Mouse (Mus musculus): Measurements from ENCODE around the gene Vmn2r21. TPM values are rescaled to one million over a fixed set of nuclear protein-coding genes. Genes with fewer than 3 reads are reported as not detected.

Gene Vmn2r21
- polyA plus RNA-seq (2014; fragmentation: Illumina TruSeq; extraction: RNeasy Lipid Tissue Mini Kit (QIAGEN cat#74804); ENCODE audit: low read depth, low replicate concordance): not detected

GRCm38 (mm10) chr6:123533306-123533705 is at the start of gene Vmn2r21:
Vmn2r21 (minus strand) TSS chr6:123533406.

Other genes starting within 250 kb of the Vmn2r21 start
- 1.2 TPM for gene Clec4e, start 243.5 kb downstream of the Vmn2r21 start, polyA plus RNA-seq (2014; fragmentation: Illumina TruSeq; extraction: RNeasy Lipid Tissue Mini Kit (QIAGEN cat#74804); ENCODE audit: low read depth, low replicate concordance)
- gene Vmn2r19, start 225.1 kb downstream of the Vmn2r21 start, polyA plus RNA-seq (2014; fragmentation: Illumina TruSeq; extraction: RNeasy Lipid Tissue Mini Kit (QIAGEN cat#74804); ENCODE audit: low read depth, low replicate concordance): not detected
- not detected for gene Vmn2r20, start 115.3 kb downstream of the Vmn2r21 start, polyA plus RNA-seq (2014; fragmentation: Illumina TruSeq; extraction: RNeasy Lipid Tissue Mini Kit (QIAGEN cat#74804); ENCODE audit: low read depth, low replicate concordance)
- gene Vmn2r22, start 117.3 kb upstream of the Vmn2r21 start, polyA plus RNA-seq (2014; fragmentation: Illumina TruSeq; extraction: RNeasy Lipid Tissue Mini Kit (QIAGEN cat#74804); ENCODE audit: low read depth, low replicate concordance): not detected
- not detected for gene Vmn2r23, start 169.3 kb upstream of the Vmn2r21 start, polyA plus RNA-seq (2014; fragmentation: Illumina TruSeq; extraction: RNeasy Lipid Tissue Mini Kit (QIAGEN cat#74804); ENCODE audit: low read depth, low replicate concordance)
- gene Vmn2r24, start 245.5 kb upstream of the Vmn2r21 start, polyA plus RNA-seq (2014; fragmentation: Illumina TruSeq; extraction: RNeasy Lipid Tissue Mini Kit (QIAGEN cat#74804); ENCODE audit: low read depth, low replicate concordance): not detected